Mouse (Mus musculus): ENCODE measurements around the gene Shroom2. TPM values are rescaled to one million over a fixed set of nuclear protein-coding genes. Genes with fewer than 3 reads are reported as not detected.

Gene Shroom2
- polyA plus RNA-seq (2012; ENCODE audit: insufficient read depth, insufficient read length, missing spikeins), result 0.75 and 1.2 TPM in 2 replicates

- Histone ChIP-seq H3K4me1 (ENCODE audit: control insufficient read depth, insufficient read depth, insufficient read length, low read length) (no peaks in the 10 kb centered on the region), H3K27ac (replicated peaks; ENCODE audit: low read depth, low read length) (no peak within 1 kb of the TSS), H3K4me3 (ENCODE audit: insufficient read depth, low read depth, low read length) (peak within 1 kb of the TSS; percentile 77)
These were observed at the start of gene Shroom2 for GRCm38 (mm10) chrX:152768891-152769599. Shroom2 (minus strand) TSS chrX:152769465.

- no peaks in the 10 kb centered on the region for H3K4me1 ChIP-seq (ENCODE audit: control insufficient read depth, insufficient read depth, insufficient read length, low read length)
- no peak overlapping the region for H3K27ac ChIP-seq (replicated peaks; ENCODE audit: low read depth, low read length)
- no peak overlapping the region for H3K4me3 ChIP-seq (ENCODE audit: insufficient read depth, low read depth, low read length)
These were observed 49.7 kb upstream of the Shroom2 start for GRCm38 (mm10) chrX:152818996-152819395.

GRCm38 (mm10) chrX:152813339-152813738, 44.1 kb upstream of the Shroom2 start:
- no peak overlapping the region for H3K4me3 ChIP-seq (ENCODE audit: insufficient read depth, low read depth, low read length)

GRCm38 (mm10) chrX:152805317-152805716, 36.1 kb upstream of the Shroom2 start:
- Histone ChIP-seq H3K4me3 (ENCODE audit: insufficient read depth, low read depth, low read length) (no peak overlapping the region), H3K27ac (replicated peaks; ENCODE audit: low read depth, low read length) (no peak overlapping the region), H3K4me1 (ENCODE audit: control insufficient read depth, insufficient read depth, insufficient read length, low read length) (no peaks in the 10 kb centered on the region)

More at GRCm38 (mm10) chrX:152813339-152813738, 44.1 kb upstream of the Shroom2 start:
- no peaks in the 10 kb centered on the region for H3K4me1 ChIP-seq (ENCODE audit: control insufficient read depth, insufficient read depth, insufficient read length, low read length)
- H3K27ac ChIP-seq (replicated peaks; ENCODE audit: low read depth, low read length), result no peak overlapping the region

- Histone ChIP-seq H3K27ac (replicated peaks; ENCODE audit: low read depth, low read length) (no peak overlapping the region; the same call in 1 of the 2 replicates), H3K4me3 (ENCODE audit: insufficient read depth, low read depth, low read length) (no peak overlapping the region), H3K4me1 (ENCODE audit: control insufficient read depth, insufficient read depth, insufficient read length, low read length) (no peaks in the 10 kb centered on the region)
These were observed 19.3 kb upstream of the Shroom2 start for GRCm38 (mm10) chrX:152788611-152789010.

GRCm38 (mm10) chrX:152788129-152788528, 18.9 kb upstream of the Shroom2 start:
- H3K4me1 ChIP-seq (ENCODE audit: control insufficient read depth, insufficient read depth, insufficient read length, low read length), result no peaks in the 10 kb centered on the region
- H3K27ac ChIP-seq (replicated peaks; ENCODE audit: low read depth, low read length), result no peak overlapping the region; the same call in 1 of the 2 replicates
- H3K4me3 ChIP-seq (ENCODE audit: insufficient read depth, low read depth, low read length), result no peak overlapping the region

- Histone ChIP-seq H3K4me3 (ENCODE audit: insufficient read depth, low read depth, low read length) (no peak within 1 kb of the TSS), H3K4me1 (ENCODE audit: control insufficient read depth, insufficient read depth, insufficient read length, low read length) (no peaks in the 10 kb centered on the region), H3K27ac (replicated peaks; ENCODE audit: low read depth, low read length) (no peak within 1 kb of the TSS)
These were observed 12.6 kb upstream of the Shroom2 start, which contains the start of gene Gpr143 for GRCm38 (mm10) chrX:152781720-152782403. Gpr143 (plus strand) TSS chrX:152781921.

GRCm38 (mm10) chrX:152769600-152770157, 414 bp upstream of the Shroom2 start:
- no peaks in the 10 kb centered on the region for H3K4me1 ChIP-seq (ENCODE audit: control insufficient read depth, insufficient read depth, insufficient read length, low read length)
- H3K27ac ChIP-seq (replicated peaks; ENCODE audit: low read depth, low read length), result no peak overlapping the region

GRCm38 (mm10) chrX:152764171-152764570, 5.1 kb downstream of the Shroom2 start:
- H3K4me3 ChIP-seq (ENCODE audit: insufficient read depth, low read depth, low read length), result no peak overlapping the region
- H3K27ac ChIP-seq (replicated peaks; ENCODE audit: low read depth, low read length), result no peak overlapping the region
- no peaks in the 10 kb centered on the region for H3K4me1 ChIP-seq (ENCODE audit: control insufficient read depth, insufficient read depth, insufficient read length, low read length)

More at GRCm38 (mm10) chrX:152769600-152770157, 414 bp upstream of the Shroom2 start:
- peak overlapping the region; percentile 77 for H3K4me3 ChIP-seq (ENCODE audit: insufficient read depth, low read depth, low read length)

GRCm38 (mm10) chrX:152762855-152763254, 6.4 kb downstream of the Shroom2 start:
- Histone ChIP-seq H3K4me1 (ENCODE audit: control insufficient read depth, insufficient read depth, insufficient read length, low read length) (no peaks in the 10 kb centered on the region), H3K4me3 (ENCODE audit: insufficient read depth, low read depth, low read length) (no peak overlapping the region), H3K27ac (replicated peaks; ENCODE audit: low read depth, low read length) (no peak overlapping the region)

GRCm38 (mm10) chrX:152762437-152762836, 6.8 kb downstream of the Shroom2 start:
- H3K27ac ChIP-seq (replicated peaks; ENCODE audit: low read depth, low read length), result no peak overlapping the region
- no peak overlapping the region for H3K4me3 ChIP-seq (ENCODE audit: insufficient read depth, low read depth, low read length)
- no peaks in the 10 kb centered on the region for H3K4me1 ChIP-seq (ENCODE audit: control insufficient read depth, insufficient read depth, insufficient read length, low read length)

- Histone ChIP-seq H3K4me3 (ENCODE audit: insufficient read depth, low read depth, low read length) (no peak overlapping the region), H3K27ac (replicated peaks; ENCODE audit: low read depth, low read length) (no peak overlapping the region), H3K4me1 (ENCODE audit: control insufficient read depth, insufficient read depth, insufficient read length, low read length) (no peaks in the 10 kb centered on the region)
These were observed 13.0 kb downstream of the Shroom2 start for GRCm38 (mm10) chrX:152756293-152756692.

- Histone ChIP-seq H3K4me3 (ENCODE audit: insufficient read depth, low read depth, low read length) (no peak overlapping the region), H3K27ac (replicated peaks; ENCODE audit: low read depth, low read length) (no peak overlapping the region), H3K4me1 (ENCODE audit: control insufficient read depth, insufficient read depth, insufficient read length, low read length) (no peaks in the 10 kb centered on the region)
These were observed 13.4 kb downstream of the Shroom2 start for GRCm38 (mm10) chrX:152755819-152756218.

- Histone ChIP-seq H3K27ac (replicated peaks; ENCODE audit: low read depth, low read length) (no peak overlapping the region), H3K4me1 (ENCODE audit: control insufficient read depth, insufficient read depth, insufficient read length, low read length) (no peaks in the 10 kb centered on the region), H3K4me3 (ENCODE audit: insufficient read depth, low read depth, low read length) (no peak overlapping the region)
These were observed 23.3 kb downstream of the Shroom2 start for GRCm38 (mm10) chrX:152745925-152746324.

GRCm38 (mm10) chrX:152743642-152744041, 25.6 kb downstream of the Shroom2 start:
- Histone ChIP-seq H3K4me1 (ENCODE audit: control insufficient read depth, insufficient read depth, insufficient read length, low read length) (no peaks in the 10 kb centered on the region), H3K27ac (replicated peaks; ENCODE audit: low read depth, low read length) (no peak overlapping the region), H3K4me3 (ENCODE audit: insufficient read depth, low read depth, low read length) (no peak overlapping the region)
